Mouse (Mus musculus): ENCODE measurements around the gene Slc22a15. TPM values are rescaled to one million over a fixed set of nuclear protein-coding genes. Genes with fewer than 3 reads are reported as not detected.

Gene Slc22a15
- polyA plus RNA-seq (2017; shearing (Covaris generic)) = 5.3 TPM

DNA sequence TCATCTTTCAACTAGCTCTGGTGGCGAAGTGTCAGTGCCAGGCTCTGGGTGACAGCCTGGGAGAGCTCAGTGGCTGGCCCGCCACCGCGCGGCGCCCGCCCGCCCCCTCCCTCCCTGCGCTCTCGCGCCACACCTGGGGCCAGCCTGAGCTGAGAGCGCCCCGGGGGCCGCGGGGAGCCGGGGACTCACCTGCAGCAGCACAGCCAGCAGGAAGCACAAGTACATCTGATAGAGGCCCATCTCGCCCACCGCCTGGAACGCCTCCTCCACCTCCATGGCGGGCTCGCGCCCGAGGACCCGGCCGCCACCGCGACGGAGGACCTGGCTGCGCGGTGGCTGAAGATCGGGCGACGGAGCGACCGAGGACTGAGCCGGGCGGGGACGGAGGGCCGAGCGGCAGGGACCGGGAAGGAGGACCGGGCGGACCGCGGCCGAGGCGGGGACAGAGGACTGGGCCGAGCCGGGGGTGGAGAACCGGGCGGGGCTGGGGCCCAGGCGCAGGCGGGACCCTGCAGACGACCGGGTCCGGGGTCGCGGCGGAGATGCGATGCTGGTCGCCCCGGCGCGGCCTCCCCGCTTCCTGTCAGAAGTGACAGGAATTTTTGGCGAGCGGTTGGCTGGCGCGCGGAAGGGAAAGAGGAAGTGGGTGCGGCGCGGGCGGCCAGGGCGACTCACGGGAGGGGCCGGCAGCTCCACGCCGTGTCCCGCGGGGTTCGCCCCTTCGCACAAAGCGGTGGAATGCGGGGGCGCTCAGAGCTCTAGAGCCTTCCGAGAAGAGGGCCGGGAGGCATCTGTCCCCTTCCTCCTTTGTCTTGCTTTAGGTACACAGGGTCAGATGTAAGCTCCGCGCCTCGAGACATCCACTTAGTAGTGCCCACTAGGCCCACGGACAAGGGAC lies at the start of gene Slc22a15:
Gene Slc22a15, minus strand, starts transcription at position 611 of the 898 bp plus-strand sequence.

DNA sequence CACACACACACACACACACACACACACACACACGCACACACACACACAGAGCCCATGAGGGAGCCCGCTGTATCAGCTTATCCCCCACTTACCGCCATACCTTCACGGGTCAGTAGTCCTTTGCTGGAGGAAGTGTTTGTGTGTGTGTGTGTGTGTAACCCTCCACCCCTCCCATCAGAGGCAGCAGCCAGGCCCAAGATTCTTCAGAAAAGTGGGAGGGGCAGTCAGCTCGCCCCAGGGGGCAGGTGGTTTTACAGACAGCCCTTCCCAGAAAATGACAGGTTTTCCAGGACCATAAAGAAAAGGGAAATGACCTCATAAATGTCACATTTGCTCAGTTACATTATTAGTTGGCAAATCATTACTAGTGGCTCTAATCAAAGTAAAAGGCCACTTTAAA lies 75.4 kb downstream of the Slc22a15 start, which contains the start of gene Mab21l3:
Gene Mab21l3, minus strand, starts transcription at position 144 of the 400 bp plus-strand sequence.

Other genes starting within 250 kb of the Slc22a15 start
- gene Mab21l3, start 75.5 kb downstream of the Slc22a15 start, polyA plus RNA-seq (2017; shearing (Covaris generic)) = not detected
- not detected for gene Nhlh2, start 85.6 kb upstream of the Slc22a15 start, polyA plus RNA-seq (2017; shearing (Covaris generic))
- not detected for gene Casq2, start 162.0 kb upstream of the Slc22a15 start, polyA plus RNA-seq (2017; shearing (Covaris generic))

All from CD4-positive, CD25-positive, alpha-beta regulatory T cell, adult 9 weeks (primary cell).